Mouse (Mus musculus): Measurements from ENCODE around the gene Lrrfip2. TPM values are rescaled to one million over a fixed set of nuclear protein-coding genes. Genes with fewer than 3 reads are reported as not detected.

The Lrrfip2 gene
- polyA plus RNA-seq (2012; rRNA removed) = 44.5 and 49.4 TPM in 2 replicates

GRCm38 (mm10) chr9:111117126-111117642 is at the start of gene Lrrfip2:
Gene Lrrfip2 (plus strand): TSS chr9:111117592.

GRCm38 (mm10) chr9:111271434-111272160 is 154.2 kb downstream of the Lrrfip2 start, which contains the start of the genes Mlh1 and Epm2aip1:
Gene Mlh1 (minus strand): TSS chr9:111271791.
Gene Epm2aip1 (plus strand): TSS chr9:111271929.

Other genes with a start within 250 kb of the Lrrfip2 start
- 4.0 and 5.5 TPM in 2 replicates for gene Als2cl, start 237.7 kb upstream of the Lrrfip2 start, polyA plus RNA-seq (2012; rRNA removed)
- 3.4 and 4.6 TPM in 2 replicates for gene Tmie, start 237.5 kb upstream of the Lrrfip2 start, polyA plus RNA-seq (2012; rRNA removed)
- gene Fam240a, start 200.7 kb upstream of the Lrrfip2 start, polyA plus RNA-seq (2012; rRNA removed) = not detected in 2 replicates
- gene Tdgf1, start 171.4 kb upstream of the Lrrfip2 start, polyA plus RNA-seq (2012; rRNA removed) = 0.06 and 0.17 TPM in 2 replicates
- gene Lrrc2, start 166.0 kb upstream of the Lrrfip2 start, polyA plus RNA-seq (2012; rRNA removed) = 0.26 and 0.39 TPM in 2 replicates
- 0.20 TPM in 1 of 2 replicates, not detected in the other for gene Rtp3, start 127.0 kb upstream of the Lrrfip2 start, polyA plus RNA-seq (2012; rRNA removed)
- gene Ltf, start 98.3 kb upstream of the Lrrfip2 start, polyA plus RNA-seq (2012; rRNA removed) = 0.26 and 0.92 TPM in 2 replicates
- gene Ccrl2, start 60.1 kb upstream of the Lrrfip2 start, polyA plus RNA-seq (2012; rRNA removed) = 0.84 and 1.0 TPM in 2 replicates
- 38.1 and 41.5 TPM in 2 replicates for gene Mlh1, start 154.2 kb downstream of the Lrrfip2 start, polyA plus RNA-seq (2012; rRNA removed)
- gene Epm2aip1, start 154.3 kb downstream of the Lrrfip2 start, polyA plus RNA-seq (2012; rRNA removed) = 67.8 and 71.7 TPM in 2 replicates
- gene Trank1, start 194.1 kb downstream of the Lrrfip2 start, polyA plus RNA-seq (2012; rRNA removed) = 205 and 208 TPM in 2 replicates

All from central nervous system, embryonic 18 days (tissue).